Mouse (Mus musculus) intestine, embryonic 15.5 days (tissue): ENCODE data around the gene Sytl1. TPM values are rescaled to one million over a fixed set of nuclear protein-coding genes. Genes with fewer than 3 reads are reported as not detected.

ENCODE experiments used
- ATAC-seq: fragments of 200-750 bp; cut with Nextera tagmentation; 2 replicates; pipeline ENCODE4 v1.8.0; 2017; ENCODE audit warnings: moderate TSS enrichment, moderate library complexity
- H3K27ac ChIP-seq: fragments of 300-500 bp; sonication (generic); 2 replicates; pipeline ENCODE4 v1.5.1; 2015; ENCODE audit warnings: mild to moderate bottlenecking, inconsistent platforms
- H3K27me3 ChIP-seq: fragments of 300-500 bp; sonication (generic); replicated peaks from 2 replicates; pipeline ENCODE4 v1.6.1; 2015; ENCODE audit warnings: inconsistent platforms
- H3K36me3 ChIP-seq: fragments of 300-500 bp; sonication (generic); 2 replicates; pipeline ENCODE4 v1.6.1; 2015; ENCODE audit warnings: inconsistent platforms
- H3K4me1 ChIP-seq: fragments of 300-500 bp; sonication (generic); replicated peaks from 2 replicates; pipeline ENCODE4 v1.6.1; 2015; ENCODE audit warnings: inconsistent platforms
- H3K4me2 ChIP-seq: fragments of 300-500 bp; sonication (generic); replicated peaks from 2 replicates; pipeline ENCODE4 v1.6.1; 2015; ENCODE audit warnings: mild to moderate bottlenecking, inconsistent platforms
- H3K4me3 ChIP-seq: fragments of 300-500 bp; sonication (generic); replicated peaks from 2 replicates; pipeline ENCODE4 v1.5.1; 2015; ENCODE audit warnings: inconsistent platforms
- H3K9ac ChIP-seq: fragments of 300-500 bp; sonication (generic); 2 replicates; pipeline ENCODE4 v1.6.1; 2015; ENCODE audit warnings: inconsistent platforms
- H3K9me3 ChIP-seq: fragments of 300-500 bp; sonication (generic); 2 replicates; pipeline ENCODE4 v1.6.1; 2016; ENCODE audit warnings: inconsistent platforms
- WGBS: fragments of 180-500 bp; shearing (Covaris S2); methylation state at CpG from one replicate; pipeline ENCODE4 v1.1.7; 2015; 5-methylcytosine and 5-hydroxymethylcytosine counted together
- polyA plus RNA-seq: library from polyadenylated mRNA; unstranded; fragments of >200 nt; fragmentation: Nextera tagmentation; extraction: Ambion mirVana; gene quantifications from 2 replicates; pipeline ENCODE4 v1.2.1, GENCODE M21; 2015

Sytl1 gene
- polyA plus RNA-seq, 1 experiment from 2014 or later: 2.7 TPM

DNA sequence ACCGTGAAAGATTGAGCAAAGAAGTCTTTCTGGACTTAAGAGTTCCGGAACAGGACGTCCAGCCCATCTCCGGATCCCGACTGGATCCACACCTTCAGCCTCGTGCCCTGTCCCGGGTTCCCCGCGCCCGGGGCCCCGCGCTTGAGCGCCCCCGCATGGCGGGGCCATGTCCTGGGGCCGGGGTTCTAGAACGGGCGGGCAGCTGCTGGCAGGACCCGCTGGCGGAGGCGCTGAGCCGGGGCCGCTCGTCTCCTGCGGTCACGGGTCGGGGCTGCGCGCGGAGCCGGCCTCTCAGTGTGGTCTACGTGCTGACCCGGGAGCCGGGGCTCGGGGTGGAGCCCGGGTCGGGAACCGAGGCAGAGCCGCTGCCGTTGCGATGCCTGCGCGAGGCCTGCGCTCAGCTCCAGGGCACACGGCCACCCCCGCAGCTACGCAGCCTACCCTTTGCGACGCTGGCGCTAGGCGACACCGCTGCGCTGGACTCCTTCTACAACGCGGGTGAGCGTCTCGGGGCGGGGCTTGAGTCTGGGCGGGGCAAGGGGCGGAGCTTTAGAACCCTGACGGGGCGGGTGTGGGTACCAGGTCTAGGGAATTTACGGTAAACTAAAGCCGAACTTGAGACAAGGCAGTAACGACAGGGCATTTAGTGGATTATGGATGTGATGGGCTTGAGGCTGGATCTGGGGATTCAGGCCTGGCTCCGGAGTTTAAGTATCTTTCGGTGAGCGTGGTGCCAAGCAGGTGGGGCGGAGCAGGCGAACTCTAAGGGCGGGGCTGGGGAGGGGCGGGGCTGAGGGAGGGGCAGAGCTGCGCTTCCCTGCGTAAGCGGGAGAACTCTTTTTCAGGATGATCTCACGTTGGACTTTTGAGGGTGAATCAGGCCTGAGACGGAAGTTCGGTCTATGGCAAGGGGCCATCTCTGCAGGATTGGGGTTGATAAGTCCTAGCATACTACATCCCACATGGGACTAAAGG is 21.7 kb downstream of the Sytl1 start:
- Histone ChIP-seq H3K4me3 (peak overlapping the region; percentile 62), H3K9ac (peak overlapping the region; percentile 62), H3K27ac (peak overlapping the region; percentile 85), H3K36me3 (no peaks in the 10 kb centered on the region), H3K4me2 (peak overlapping the region; percentile 96), H3K27me3 (peaks cover 13% of the 10 kb centered on the region; the same call in 1 of the 2 replicates), H3K9me3 (no peaks in the 10 kb centered on the region), H3K4me1 (peaks cover 10% of the 10 kb centered on the region; the same call in 1 of the 2 replicates)
- ATAC-seq: peak; percentile 95
- WGBS: 1% methylated on average over 78 of the region's 78 CpGs

GRCm38 (mm10) chr4:133240490-133240921 is 22.4 kb downstream of the Sytl1 start, which contains the start of gene Map3k6:
TSS of gene Map3k6 (plus strand) at chr4:133240818.
- H3K4me2 ChIP-seq: peak within 1 kb of the TSS; percentile 96
- H3K36me3 ChIP-seq: no peaks in the 10 kb centered on the region
- H3K9me3 ChIP-seq: no peaks in the 10 kb centered on the region
- ATAC-seq: peak; percentile 71
- H3K4me3 ChIP-seq: peak within 1 kb of the TSS; percentile 62
- H3K4me1 ChIP-seq: peaks cover 10% of the 10 kb centered on the region; the same call in 1 of the 2 replicates
- H3K27me3 ChIP-seq: peaks cover 11% of the 10 kb centered on the region; the same call in 1 of the 2 replicates
- H3K9ac ChIP-seq: peak within 1 kb of the TSS; percentile 62
- 6% methylated on average over 16 of the region's 16 CpGs for WGBS
- peak within 1 kb of the TSS; percentile 85 for H3K27ac ChIP-seq

DNA sequence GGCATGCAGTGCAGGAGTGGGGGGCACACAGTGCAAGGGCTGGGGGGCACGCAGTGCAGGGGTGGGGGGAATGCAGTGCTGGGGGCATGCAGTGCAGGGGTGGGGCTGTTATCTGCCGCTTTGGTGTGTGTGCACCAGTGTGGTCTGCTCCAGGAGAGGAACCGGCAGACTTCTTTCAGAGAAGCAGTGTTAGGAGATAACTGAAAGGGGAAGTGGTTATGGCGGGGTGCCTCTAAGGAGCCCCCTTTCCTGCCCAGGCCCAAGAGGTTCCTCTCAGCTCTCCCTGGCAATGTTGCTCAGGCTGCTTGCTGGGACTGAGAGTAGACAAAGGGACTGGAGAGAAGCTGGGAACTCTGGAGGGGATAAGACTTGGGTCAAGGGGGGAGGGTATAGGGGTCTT is 25.0 kb downstream of the Sytl1 start:
- no peak overlapping the region for H3K27ac ChIP-seq
- H3K4me2 ChIP-seq: no peak overlapping the region
- no peak for ATAC-seq
- no peaks in the 10 kb centered on the region for H3K36me3 ChIP-seq
- WGBS: 58% methylated on average over 4 of the region's 4 CpGs
- no peaks in the 10 kb centered on the region for H3K9me3 ChIP-seq
- H3K27me3 ChIP-seq: 0 out of 2 replicates have a peak, but pooled peaks cover 10% of the 10 kb centered on the region
- peaks cover 8% of the 10 kb centered on the region; the same call in 1 of the 2 replicates for H3K4me1 ChIP-seq
- no peak overlapping the region for H3K4me3 ChIP-seq
- H3K9ac ChIP-seq: no peak overlapping the region

DNA sequence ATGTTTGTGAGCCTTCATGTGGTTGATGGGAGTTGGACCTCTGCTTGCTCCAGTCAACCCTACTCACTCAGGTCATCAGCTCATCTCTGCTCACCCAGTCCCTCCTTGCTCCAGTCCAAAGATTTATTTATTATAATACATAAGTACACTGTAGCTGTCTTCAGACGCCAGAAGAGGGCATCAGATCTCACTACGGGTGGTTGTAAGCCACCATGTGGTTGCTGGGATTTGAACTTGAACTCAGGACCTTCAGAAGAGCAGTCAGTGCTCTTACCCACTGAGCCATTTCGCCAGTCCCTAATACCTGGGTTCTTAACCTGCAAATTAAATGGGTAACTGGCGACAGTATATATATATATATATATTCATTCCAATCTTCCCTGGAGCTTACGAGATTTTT is 27.5 kb downstream of the Sytl1 start:
- no peak for ATAC-seq
- H3K27me3 ChIP-seq: 0 out of 2 replicates have a peak, but pooled peaks cover 4% of the 10 kb centered on the region
- no peak overlapping the region for H3K27ac ChIP-seq
- 75% methylated on average over 5 of the region's 5 CpGs for WGBS
- no peak overlapping the region for H3K4me2 ChIP-seq
- H3K9ac ChIP-seq: no peak overlapping the region
- H3K9me3 ChIP-seq: no peaks in the 10 kb centered on the region
- H3K36me3 ChIP-seq: no peaks in the 10 kb centered on the region
- H3K4me1 ChIP-seq: no peaks in the 10 kb centered on the region; the same call in 1 of the 2 replicates
- H3K4me3 ChIP-seq: no peak overlapping the region

DNA sequence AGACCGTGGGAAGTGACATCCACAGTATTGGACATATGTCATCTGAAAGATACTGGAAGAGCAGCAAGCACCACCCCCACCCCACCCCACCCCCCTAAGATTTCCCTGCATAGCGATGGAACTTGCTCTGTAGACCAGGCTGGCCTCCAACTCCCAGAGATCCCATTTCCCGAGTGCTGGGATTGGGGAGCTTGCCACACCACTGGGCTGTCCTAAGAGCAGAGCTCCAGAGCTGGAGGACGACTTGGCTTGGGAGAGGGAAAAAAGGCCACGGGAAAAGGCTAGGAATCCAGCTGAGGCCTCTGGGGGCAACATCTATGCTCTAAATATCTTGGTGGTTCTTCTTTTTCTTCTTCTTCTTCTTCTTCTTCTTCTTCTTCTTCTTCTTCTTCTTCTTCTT is 28.1 kb downstream of the Sytl1 start:
- WGBS: 48% methylated on average over 5 of the region's 5 CpGs
- no peak for ATAC-seq
- H3K36me3 ChIP-seq: no peaks in the 10 kb centered on the region
- H3K9me3 ChIP-seq: no peaks in the 10 kb centered on the region
- H3K9ac ChIP-seq: no peak overlapping the region
- no peak overlapping the region for H3K4me2 ChIP-seq
- H3K4me1 ChIP-seq: no peaks in the 10 kb centered on the region
- no peak overlapping the region for H3K4me3 ChIP-seq
- 0 out of 2 replicates have a peak, but pooled peaks cover 4% of the 10 kb centered on the region for H3K27me3 ChIP-seq
- no peak overlapping the region for H3K27ac ChIP-seq

- Histone ChIP-seq H3K4me2 (no peak overlapping the region), H3K27me3 (0 out of 2 replicates have a peak, but pooled peaks cover 4% of the 10 kb centered on the region), H3K4me1 (no peaks in the 10 kb centered on the region), H3K9me3 (no peaks in the 10 kb centered on the region), H3K4me3 (no peak overlapping the region), H3K9ac (no peak overlapping the region), H3K36me3 (no peaks in the 10 kb centered on the region), H3K27ac (no peak overlapping the region)
- ATAC-seq: peak; percentile 28; the same call in 1 of the 2 replicates
- 32% methylated on average over 10 of the region's 10 CpGs for WGBS
These were observed 29.5 kb downstream of the Sytl1 start for GRCm38 (mm10) chr4:133233285-133233976.

DNA sequence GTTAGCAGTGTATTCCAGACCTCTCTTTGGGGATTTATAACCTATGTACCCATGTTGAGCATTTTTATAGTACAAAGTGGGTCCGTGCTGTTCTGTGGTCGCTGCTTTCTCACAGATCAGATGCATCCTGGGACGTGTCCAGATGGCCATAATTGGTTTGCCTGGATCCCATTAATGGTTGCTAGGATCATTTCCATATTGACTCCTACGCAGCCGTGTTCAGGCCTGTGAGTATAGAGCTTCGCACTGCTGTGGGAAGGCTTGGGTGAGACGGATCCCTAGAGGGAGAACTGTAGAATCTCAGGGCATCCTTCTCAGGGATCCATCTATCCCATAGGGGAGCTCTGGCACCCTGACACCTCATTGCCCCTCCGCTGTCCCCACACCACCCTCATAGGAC is 33.3 kb downstream of the Sytl1 start:
- WGBS: 68% methylated on average over 8 of the region's 8 CpGs
- Histone ChIP-seq H3K36me3 (no peaks in the 10 kb centered on the region), H3K9me3 (no peaks in the 10 kb centered on the region), H3K27ac (no peak overlapping the region), H3K4me3 (no peak overlapping the region), H3K9ac (no peak overlapping the region), H3K27me3 (no peaks in the 10 kb centered on the region), H3K4me2 (no peak overlapping the region), H3K4me1 (no peaks in the 10 kb centered on the region)
- ATAC-seq: no peak

DNA sequence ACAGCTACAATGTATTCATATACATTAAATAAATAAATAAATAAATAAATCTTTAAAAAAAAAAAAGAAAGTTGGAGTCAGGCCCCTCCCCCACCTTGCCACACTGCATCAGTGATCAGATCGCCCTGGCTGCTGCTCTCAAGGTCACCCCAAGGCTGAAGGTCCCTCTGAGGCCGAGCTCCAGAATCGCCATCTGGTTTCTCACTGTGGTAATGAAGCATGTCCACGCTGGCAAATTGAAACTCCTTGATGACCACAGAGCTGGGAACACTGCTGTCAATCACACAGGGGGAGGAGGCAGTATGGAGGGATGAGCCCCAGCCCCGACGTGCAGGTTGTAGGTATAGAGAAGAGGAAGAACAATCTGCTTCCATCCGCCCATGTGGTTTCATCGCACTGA is 35.3 kb downstream of the Sytl1 start:
- WGBS: 71% methylated on average over 8 of the region's 8 CpGs
- Histone ChIP-seq H3K4me3 (no peak overlapping the region), H3K4me1 (no peaks in the 10 kb centered on the region), H3K36me3 (no peaks in the 10 kb centered on the region), H3K27ac (no peak overlapping the region), H3K4me2 (no peak overlapping the region), H3K9me3 (no peaks in the 10 kb centered on the region), H3K27me3 (no peaks in the 10 kb centered on the region), H3K9ac (no peak overlapping the region)
- no peak for ATAC-seq

DNA sequence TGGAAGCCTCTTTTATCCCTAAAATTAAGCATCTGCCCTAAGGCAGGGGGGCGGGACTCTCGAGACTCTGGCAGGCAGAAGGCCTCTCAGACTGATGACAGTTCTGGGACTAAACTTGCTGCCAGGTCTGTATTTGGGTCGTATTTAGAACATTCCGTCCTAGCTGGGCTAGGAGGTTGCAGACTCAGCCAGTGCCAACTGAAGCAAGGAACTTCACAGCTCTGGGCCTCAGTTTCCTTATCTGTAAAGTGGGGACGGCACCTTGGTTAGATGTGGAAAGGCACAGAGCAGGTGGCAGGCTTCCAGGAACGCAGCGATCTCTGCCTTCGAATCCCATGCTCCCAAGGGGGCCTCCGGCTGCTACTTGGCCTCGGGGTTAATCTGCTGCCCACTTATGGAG is 36.8 kb downstream of the Sytl1 start:
- Histone ChIP-seq H3K27ac (no peak overlapping the region), H3K4me1 (peaks cover 2% of the 10 kb centered on the region; the same call in 1 of the 2 replicates), H3K9ac (no peak overlapping the region), H3K27me3 (peaks cover 7% of the 10 kb centered on the region; the same call in 1 of the 2 replicates), H3K36me3 (no peaks in the 10 kb centered on the region), H3K9me3 (no peaks in the 10 kb centered on the region), H3K4me3 (no peak overlapping the region), H3K4me2 (no peak overlapping the region)
- ATAC-seq: no peak
- 72% methylated on average over 10 of the region's 10 CpGs for WGBS

- Histone ChIP-seq H3K9ac (no peak overlapping the region; the same call in 1 of the 2 replicates), H3K27ac (no peak overlapping the region), H3K9me3 (no peaks in the 10 kb centered on the region), H3K4me2 (no peak overlapping the region), H3K4me1 (peaks cover 8% of the 10 kb centered on the region), H3K36me3 (no peaks in the 10 kb centered on the region), H3K4me3 (no peak overlapping the region), H3K27me3 (peaks cover 8% of the 10 kb centered on the region; the same call in 1 of the 2 replicates)
- no peak for ATAC-seq
- 55% methylated on average over 5 of the region's 5 CpGs for WGBS
These were observed 39.0 kb downstream of the Sytl1 start for GRCm38 (mm10) chr4:133223875-133224274.

DNA sequence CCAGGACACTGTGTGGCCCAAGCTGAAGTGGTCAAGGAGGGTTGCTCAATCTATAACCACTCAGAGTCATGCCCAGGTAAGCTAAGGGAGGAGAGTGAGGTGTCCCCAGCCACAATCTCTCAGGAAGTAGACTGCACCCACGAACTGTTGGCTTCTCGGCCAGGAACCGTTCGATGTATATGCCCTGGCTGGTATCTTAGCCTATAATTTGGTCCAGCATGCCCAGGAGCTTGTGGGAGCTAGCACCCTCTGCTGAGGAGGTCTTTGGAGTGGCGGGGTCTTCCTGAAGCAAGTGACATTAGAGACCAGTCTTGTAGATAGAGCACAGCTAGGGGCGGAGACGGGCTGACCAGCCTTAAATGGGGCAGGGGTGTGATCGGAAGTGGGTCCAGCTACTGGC is 41.2 kb downstream of the Sytl1 start:
- WGBS: 86% methylated on average over 8 of the region's 8 CpGs

DNA sequence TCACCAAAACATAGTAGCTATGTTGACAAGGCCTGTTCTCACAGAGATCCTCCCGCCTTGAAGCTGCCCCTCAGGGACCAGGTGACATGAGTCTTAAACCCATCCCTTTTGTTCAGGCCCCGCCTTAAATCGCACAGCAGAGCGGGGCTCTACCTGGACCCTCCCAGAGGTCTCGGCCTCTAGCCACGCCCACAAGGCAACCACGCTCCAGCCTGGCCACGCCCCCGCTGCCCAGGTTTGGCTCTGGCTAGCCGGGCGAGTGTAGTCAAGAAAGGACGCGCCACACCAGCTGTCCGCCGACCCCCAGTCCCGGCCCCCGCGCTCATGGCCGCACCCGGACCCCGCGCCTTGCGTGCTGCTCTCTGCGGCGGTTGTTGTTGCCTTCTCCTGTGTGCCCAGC is 42.3 kb downstream of the Sytl1 start:
- peak; percentile 62 for ATAC-seq
- H3K4me2 ChIP-seq: peak overlapping the region; percentile 85

More for the DNA sequence above, 41.2 kb downstream of the Sytl1 start:
- H3K9ac ChIP-seq: no peak overlapping the region
- no peak for ATAC-seq
- H3K4me1 ChIP-seq: peaks cover 8% of the 10 kb centered on the region
- no peaks in the 10 kb centered on the region for H3K9me3 ChIP-seq
- H3K27ac ChIP-seq: no peak overlapping the region
- H3K4me3 ChIP-seq: no peak overlapping the region
- no peaks in the 10 kb centered on the region for H3K36me3 ChIP-seq
- H3K4me2 ChIP-seq: no peak overlapping the region
- H3K27me3 ChIP-seq: peaks cover 8% of the 10 kb centered on the region; the same call in 1 of the 2 replicates

More for the DNA sequence above, 42.3 kb downstream of the Sytl1 start:
- H3K36me3 ChIP-seq: no peaks in the 10 kb centered on the region
- WGBS: 2% methylated on average over 25 of the region's 25 CpGs
- H3K27me3 ChIP-seq: peaks cover 8% of the 10 kb centered on the region; the same call in 1 of the 2 replicates
- no peaks in the 10 kb centered on the region for H3K9me3 ChIP-seq
- H3K9ac ChIP-seq: peak overlapping the region; percentile 50
- peaks cover 8% of the 10 kb centered on the region for H3K4me1 ChIP-seq
- peak overlapping the region; percentile 36 for H3K4me3 ChIP-seq
- H3K27ac ChIP-seq: no peak overlapping the region
